Comparison of ENCODE assay signal across 9 mouse cellular contexts in genomic region chr8:111740301-111740711, GRCm38 (mm10). TPM values are rescaled to one million over a fixed set of nuclear protein-coding genes. Genes with fewer than 3 reads are reported as not detected.
DNase-seq lines count a peak whose midpoint lies in the region; ATAC-seq lines count a peak whose summit lies in the region.
"Had no signal": no experiment of that assay in that cellular context is flagged by ENCODE, and none has a peak within 500 bp of the region (broad histone marks: within the 10 kb centered on the region; RNA-seq: fewer than 3 reads in every experiment).

No protein-coding gene starts in this region.

- H3K4me3 ChIP-seq in lung, embryonic 16.5 days (ENCODE audit: low read length): no peak overlapping the region
- no peak overlapping the region for H3K4me3 ChIP-seq in forebrain, embryonic 16.5 days (replicated peaks; ENCODE audit: low read length)
- H3K4me3 ChIP-seq in intestine, embryonic 16.5 days (ENCODE audit: low read length): 0 out of 2 replicates have a peak overlapping the region, but pooled peaks have one; percentile 4
- peak overlapping the region; percentile 70; the same call in 1 of the 2 replicates for H3K4me3 ChIP-seq in neural tube, embryonic 13.5 days

- no peaks in the 10 kb centered on the region for H3K9me3 ChIP-seq in lung, embryonic 16.5 days (ENCODE audit: control insufficient read depth, low read length)
- no peaks in the 10 kb centered on the region for H3K9me3 ChIP-seq in forebrain, embryonic 16.5 days (ENCODE audit: control insufficient read depth, low read length)
- H3K9me3 ChIP-seq in intestine, embryonic 16.5 days (ENCODE audit: control insufficient read depth, low read length): no peaks in the 10 kb centered on the region
- H3K9me3 ChIP-seq in neural tube, embryonic 13.5 days: no peaks in the 10 kb centered on the region

- H3K9ac ChIP-seq in lung, embryonic 16.5 days (ENCODE audit: low read length): peak overlapping the region; percentile 5; the same call in 1 of the 2 replicates
- H3K9ac ChIP-seq in forebrain, embryonic 16.5 days (replicated peaks; ENCODE audit: low read depth, low read length): 0 out of 2 replicates have a peak overlapping the region, but pooled peaks have one; percentile 19
- peak overlapping the region; percentile 38; the same call in 1 of the 2 replicates for H3K9ac ChIP-seq in intestine, embryonic 16.5 days (ENCODE audit: low read depth, low read length)
- H3K9ac ChIP-seq in neural tube, embryonic 13.5 days: peak overlapping the region; percentile 98

- 55% methylated on average over 7 of the region's 7 CpGs for WGBS in lung, embryonic 16.5 days
- WGBS in forebrain, embryonic 16.5 days: 75% methylated on average over 7 of the region's 7 CpGs
- 53% methylated on average over 7 of the region's 7 CpGs for WGBS in intestine, embryonic 16.5 days
- whole genome bisulfite sequencing in neural tube, embryonic 13.5 days: 77% methylated on average over 7 of the region's 7 CpGs

- peaks cover 70% of the 10 kb centered on the region for H3K4me1 ChIP-seq in lung, embryonic 16.5 days (replicated peaks; ENCODE audit: control insufficient read depth, insufficient read depth, low read length)
- H3K4me1 ChIP-seq in forebrain, embryonic 16.5 days (replicated peaks; ENCODE audit: control insufficient read depth, insufficient read depth, low read length): peaks cover 74% of the 10 kb centered on the region
- peaks cover 79% of the 10 kb centered on the region for H3K4me1 ChIP-seq in intestine, embryonic 16.5 days (ENCODE audit: control insufficient read depth, insufficient read depth, low read length)
- H3K4me1 ChIP-seq in neural tube, embryonic 13.5 days (replicated peaks): peaks cover 93% of the 10 kb centered on the region

- no peaks in the 10 kb centered on the region for H3K27me3 ChIP-seq in lung, embryonic 16.5 days (ENCODE audit: control insufficient read depth, insufficient read depth, low read depth, low read length)
- H3K27me3 ChIP-seq in forebrain, embryonic 16.5 days (replicated peaks; ENCODE audit: control insufficient read depth, insufficient read depth, low read length): no peaks in the 10 kb centered on the region
- no peaks in the 10 kb centered on the region for H3K27me3 ChIP-seq in intestine, embryonic 16.5 days (replicated peaks; ENCODE audit: control insufficient read depth, insufficient read depth, low read length)
- H3K27me3 ChIP-seq in neural tube, embryonic 13.5 days: no peaks in the 10 kb centered on the region

- peak overlapping the region; percentile 12; the same call in 1 of the 2 replicates for H3K27ac ChIP-seq in lung, embryonic 16.5 days (ENCODE audit: low read length)
- no peak overlapping the region for H3K27ac ChIP-seq in forebrain, embryonic 16.5 days (ENCODE audit: low read length)
- peak overlapping the region; percentile 75 for H3K27ac ChIP-seq in intestine, embryonic 16.5 days (ENCODE audit: low read length)
- 0 out of 2 replicates have a peak overlapping the region, but pooled peaks have one; percentile 61 for H3K27ac ChIP-seq in neural tube, embryonic 13.5 days (replicated peaks)
- H3K27ac ChIP-seq: macrophage had no signal

- no peak for DNase-seq in lung, postnatal 14 days
- DNase-seq in layer of hippocampus, adult 9-11 months: no peak
- no peak for DNase-seq in embryo, embryonic 10 days (ENCODE audit: low spot score)
- DNase-seq in ovary, postnatal 36 days (ENCODE audit: low spot score): no peak

- H3K4me2 ChIP-seq in lung, embryonic 16.5 days (ENCODE audit: low read depth, low read length): no peak overlapping the region
- H3K4me2 ChIP-seq in forebrain, embryonic 16.5 days (ENCODE audit: low read length): no peak overlapping the region
- peak overlapping the region; percentile 30 for H3K4me2 ChIP-seq in intestine, embryonic 16.5 days (ENCODE audit: low read depth, low read length)
- peak overlapping the region; percentile 83 for H3K4me2 ChIP-seq in neural tube, embryonic 13.5 days

- no peak for ATAC-seq in lung, embryonic 16.5 days (ENCODE audit: low read depth)
- ATAC-seq in forebrain, embryonic 16.5 days: no peak
- peak; percentile 39 for ATAC-seq in intestine, embryonic 16.5 days
- ATAC-seq in neural tube, embryonic 13.5 days (ENCODE audit: low read depth): no peak

- no peaks in the 10 kb centered on the region for H3K36me3 ChIP-seq in lung, embryonic 16.5 days (ENCODE audit: control insufficient read depth, insufficient read depth, low read length)
- no peaks in the 10 kb centered on the region for H3K36me3 ChIP-seq in forebrain, embryonic 16.5 days (ENCODE audit: control insufficient read depth, insufficient read depth)
- H3K36me3 ChIP-seq in intestine, embryonic 16.5 days (ENCODE audit: control insufficient read depth, insufficient read depth, low read length): no peaks in the 10 kb centered on the region
- no peaks in the 10 kb centered on the region for H3K36me3 ChIP-seq in neural tube, embryonic 13.5 days

RNA-seq across cellular contexts. Expression of gene Bcar1, which starts 3.3 kb away (rescaled TPM):
- polyA plus RNA-seq in lung, embryonic 16.5 days (2015; fragmentation: Nextera tagmentation; extraction: Ambion mirVana): 49.2 and 52.1 TPM in 2 replicates
- 45.9 and 52.5 TPM in 2 replicates for polyA plus RNA-seq in forebrain, embryonic 16.5 days (2015; fragmentation: Nextera tagmentation; extraction: Ambion mirVana)
- polyA plus RNA-seq in intestine, embryonic 16.5 days (2015; fragmentation: Nextera tagmentation; extraction: Ambion mirVana): 44.6 and 48.5 TPM in 2 replicates
- 51.0 and 51.6 TPM in 2 replicates for polyA plus RNA-seq in neural tube, embryonic 13.5 days (2015; fragmentation: Nextera tagmentation; extraction: Ambion mirVana)

RNA-seq across cellular contexts. Expression of gene Ctrb1, which starts 49.5 kb away (rescaled TPM):
- 1.2 TPM in 1 of 2 replicates, not detected in the other for polyA plus RNA-seq in lung, embryonic 16.5 days (2015; fragmentation: Nextera tagmentation; extraction: Ambion mirVana)
- polyA plus RNA-seq in forebrain, embryonic 16.5 days (2015; fragmentation: Nextera tagmentation; extraction: Ambion mirVana): not detected in 2 replicates
- 1,904 and 2,500 TPM in 2 replicates for polyA plus RNA-seq in intestine, embryonic 16.5 days (2015; fragmentation: Nextera tagmentation; extraction: Ambion mirVana)
- polyA plus RNA-seq in neural tube, embryonic 13.5 days (2015; fragmentation: Nextera tagmentation; extraction: Ambion mirVana): not detected in 2 replicates
- polyA plus RNA-seq: macrophage had no signal

Comparison
In these comparisons a context has a peak if more than half of its experiments do, and no peak if none do; other contexts are left out.
1. H3K4me2 ChIP-seq: peak in intestine, embryonic 16.5 days (single experiment) and neural tube, embryonic 13.5 days (single experiment); none in lung, embryonic 16.5 days (single experiment) and forebrain, embryonic 16.5 days (single experiment).
2. H3K4me3 ChIP-seq: peak in intestine, embryonic 16.5 days (single experiment) and neural tube, embryonic 13.5 days (single experiment); none in lung, embryonic 16.5 days (single experiment) and forebrain, embryonic 16.5 days (single experiment).
3. H3K9ac ChIP-seq: peak in every context shown above with its lines; median percentile 98 in neural tube, embryonic 13.5 days; 38 in intestine, embryonic 16.5 days; 19 in forebrain, embryonic 16.5 days; 5 in lung, embryonic 16.5 days.
4. RNA of gene Ctrb1, which starts 49.5 kb away (polyA plus RNA-seq): 1,904 to 2,500 TPM in intestine, embryonic 16.5 days; not detected in neural tube, embryonic 13.5 days, 1.2 TPM in lung, embryonic 16.5 days and not detected in forebrain, embryonic 16.5 days; every median in the first group is over 100 times any median in the second.